ENCODE assay signal across 8 mouse cellular contexts in genomic region chr11:3162236-3162897, GRCm38 (mm10). TPM values are rescaled to one million over a fixed set of nuclear protein-coding genes. Genes with fewer than 3 reads are reported as not detected.
DNase-seq lines count a peak whose midpoint lies in the region; ATAC-seq lines count a peak whose summit lies in the region.
"Not testable (repeated sequence)": the region's sequence is repeated elsewhere in the genome, so short reads cannot be mapped to it uniquely, and the experiment has no call there.

No protein-coding gene starts in this region.

- intact Hi-C loops in left cerebral cortex, postnatal 4 days (cut with DNase I) = not testable (repeated sequence)

- H3K9me3 ChIP-seq in forebrain, embryonic 13.5 days (replicated peaks) = peaks cover 22% of the 10 kb centered on the region
- peaks cover 14% of the 10 kb centered on the region for H3K9me3 ChIP-seq in heart, embryonic 12.5 days (replicated peaks)

- ATAC-seq in forebrain, embryonic 13.5 days = peak; percentile 31
- peak; percentile 35 for ATAC-seq in heart, embryonic 12.5 days (ENCODE audit: insufficient number of reproducible peaks, low FRiP score)
- peak; percentile 3; the same call in 1 of the 2 replicates for ATAC-seq in megakaryocyte progenitor cell, adult 5-6 weeks (replicated peaks; ENCODE audit: poor library complexity)

- H3K4me3 ChIP-seq in forebrain, embryonic 13.5 days; heart, embryonic 12.5 days: not testable (repeated sequence)

- H3K9ac ChIP-seq in forebrain, embryonic 13.5 days; heart, embryonic 12.5 days: not testable (repeated sequence)

- not testable (repeated sequence) for H3K27me3 ChIP-seq in forebrain, embryonic 13.5 days; heart, embryonic 12.5 days (replicated peaks)

- not testable (repeated sequence) for H3K27ac ChIP-seq in forebrain, embryonic 13.5 days; heart, embryonic 12.5 days (ENCODE audit: poor library complexity, severe bottlenecking)

- H3K36me3 ChIP-seq in forebrain, embryonic 13.5 days (ENCODE audit: poor library complexity, severe bottlenecking); heart, embryonic 12.5 days: not testable (repeated sequence)

- not testable (repeated sequence) for H3K4me2 ChIP-seq in forebrain, embryonic 13.5 days; heart, embryonic 12.5 days

- not testable (repeated sequence) for H3K4me1 ChIP-seq in forebrain, embryonic 13.5 days; heart, embryonic 12.5 days (replicated peaks)

- WGBS in forebrain, embryonic 13.5 days = 66% methylated on average over 5 of the region's 5 CpGs
- WGBS in heart, embryonic 12.5 days = 66% methylated on average over 5 of the region's 5 CpGs

- DNase-seq in adrenal gland, postnatal 25 days = peak; percentile 44
- DNase-seq in kidney, adult 18-20 months = peak; percentile 90
- peak; percentile 33 for DNase-seq in left cerebral cortex, postnatal 4 days
- DNase-seq in right cerebral cortex, postnatal 36 days (ENCODE audit: low spot score in 2 of 2) = peak; percentile 55 to 70
- peak; percentile 79 for DNase-seq in urinary bladder, postnatal 14 days (ENCODE audit: low spot score)

RNA-seq across cellular contexts. Expression of gene Sfi1, which starts 30.9 kb away (rescaled TPM):
- 92.1 and 96.9 TPM in 2 replicates for total RNA-seq in adrenal gland, postnatal 25 days (2021)
- polyA plus RNA-seq in forebrain, embryonic 13.5 days (2015; fragmentation: Nextera tagmentation; extraction: Ambion mirVana) = 15.0 and 16.0 TPM in 2 replicates
- 12.8 and 13.8 TPM in 2 replicates for polyA plus RNA-seq in heart, embryonic 12.5 days (2016; fragmentation: Nextera tagmentation; extraction: Ambion mirVana)
- total RNA-seq in left cerebral cortex, postnatal 4 days (2021) = 100 to 1,000 TPM in 1 of 2 experiments, 10 to 100 TPM in 1; 76.6 to 108 TPM
- total RNA-seq in megakaryocyte progenitor cell, adult 5-6 weeks (2015) = 5.2 and 6.0 TPM in 2 replicates
- total RNA-seq in megakaryocyte progenitor cell, adult 5-6 weeks (2017) = 6.2 and 14.2 TPM in 2 replicates

RNA-seq across cellular contexts. Expression of gene Eif4enif1, which starts 39.8 kb away (rescaled TPM):
- total RNA-seq in adrenal gland, postnatal 25 days (2021) = 60.1 and 67.3 TPM in 2 replicates
- 46.8 and 54.2 TPM in 2 replicates for polyA plus RNA-seq in forebrain, embryonic 13.5 days (2015; fragmentation: Nextera tagmentation; extraction: Ambion mirVana)
- 37.4 and 39.9 TPM in 2 replicates for polyA plus RNA-seq in heart, embryonic 12.5 days (2016; fragmentation: Nextera tagmentation; extraction: Ambion mirVana)
- total RNA-seq in left cerebral cortex, postnatal 4 days (2021) = 10 to 100 TPM; 73.6 to 76.8 TPM
- 96.1 and 110 TPM in 2 replicates for total RNA-seq in megakaryocyte progenitor cell, adult 5-6 weeks (2015)
- 40.1 and 49.2 TPM in 2 replicates for total RNA-seq in megakaryocyte progenitor cell, adult 5-6 weeks (2017)

Comparison
In these comparisons a context has a peak if more than half of its experiments do, and no peak if none do; other contexts are left out.
1. DNase-seq: peak in every context shown above with its lines; median percentile 90 in kidney, adult 18-20 months; 79 in urinary bladder, postnatal 14 days; 62 in right cerebral cortex, postnatal 36 days; 44 in adrenal gland, postnatal 25 days; 33 in left cerebral cortex, postnatal 4 days.